Mouse (Mus musculus) kidney, postnatal 0 days (tissue): ENCODE measurements around the gene Fggy. TPM values are rescaled to one million over a fixed set of nuclear protein-coding genes. Genes with fewer than 3 reads are reported as not detected.
A peak's percentile ranks its signal among the peaks of the same experiment; 100 is the strongest.

Source experiments
- ATAC-seq: fragments of 200-750 bp; cut with Nextera tagmentation; replicated peaks from 2 replicates; pipeline ENCODE4 v1.8.0; 2017; ENCODE audit warnings: low read depth, moderate number of reproducible peaks, moderate TSS enrichment, moderate library complexity; ENCODE audit not compliant: low FRiP score
- DNase-seq: peaks from one replicate; pipeline ENCODE4 v3.0.0-alpha.2; 2016; ENCODE audit warnings: low spot score
- H3K27ac ChIP-seq: fragments of 300-500 bp; sonication (generic); 2 replicates; pipeline ENCODE4 v1.5.1; 2014; ENCODE audit warnings: mild to moderate bottlenecking
- H3K27me3 ChIP-seq: fragments of 300-500 bp; sonication (generic); 2 replicates; pipeline ENCODE4 v1.6.1; 2014; ENCODE audit warnings: low read length, mixed read lengths; ENCODE audit not compliant: insufficient read depth
- H3K36me3 ChIP-seq: fragments of 300-500 bp; sonication (generic); 2 replicates; pipeline ENCODE4 v1.6.1; 2014; ENCODE audit warnings: low read length, mixed read lengths; ENCODE audit not compliant: insufficient read depth
- H3K4me1 ChIP-seq: fragments of 300-500 bp; sonication (generic); replicated peaks from 2 replicates; pipeline ENCODE4 v1.6.1; 2014; ENCODE audit warnings: antibody characterized with exemption, low read length, mixed read lengths; ENCODE audit not compliant: insufficient read depth
- H3K4me2 ChIP-seq: fragments of 300-500 bp; sonication (generic); 2 replicates; pipeline ENCODE4 v1.6.1; 2014; ENCODE audit warnings: mild to moderate bottlenecking, low read length, moderate library complexity, mixed read lengths
- H3K4me3 ChIP-seq: fragments of 300-500 bp; sonication (generic); replicated peaks from 2 replicates; pipeline ENCODE4 v1.5.1; 2014; ENCODE audit warnings: low read depth, low read length
- H3K9ac ChIP-seq: fragments of 300-500 bp; sonication (generic); 2 replicates; pipeline ENCODE4 v1.6.1; 2014; ENCODE audit warnings: low read depth, low read length
- H3K9me3 ChIP-seq: fragments of 300-500 bp; sonication (generic); replicated peaks from 2 replicates; pipeline ENCODE4 v1.6.1; 2016; ENCODE audit warnings: low read length, inconsistent platforms, mixed read lengths
- CTCF ChIP-seq: IDR thresholded peaks from 2 replicates; pipeline ENCODE4 v1.5.1; 2016; ENCODE audit warnings: antibody characterized with exemption, low read depth, mild to moderate bottlenecking, moderate library complexity
- WGBS: fragments of 180-500 bp; shearing (Covaris S2); extraction: QIAGEN DNeasy Blood & Tissue Kit; methylation state at CpG from one replicate; pipeline ENCODE4 v1.1.7; 2014; 5-methylcytosine and 5-hydroxymethylcytosine counted together
- polyA plus RNA-seq: library from polyadenylated mRNA; unstranded; fragments of >200 nt; fragmentation: Nextera tagmentation; extraction: Ambion mirVana; gene quantifications from 2 replicates; pipeline ENCODE4 v1.2.1, GENCODE M21; 2015

Fggy gene
- polyA plus RNA-seq, 1 experiment from 2014 or later: 35.3 TPM

DNA sequence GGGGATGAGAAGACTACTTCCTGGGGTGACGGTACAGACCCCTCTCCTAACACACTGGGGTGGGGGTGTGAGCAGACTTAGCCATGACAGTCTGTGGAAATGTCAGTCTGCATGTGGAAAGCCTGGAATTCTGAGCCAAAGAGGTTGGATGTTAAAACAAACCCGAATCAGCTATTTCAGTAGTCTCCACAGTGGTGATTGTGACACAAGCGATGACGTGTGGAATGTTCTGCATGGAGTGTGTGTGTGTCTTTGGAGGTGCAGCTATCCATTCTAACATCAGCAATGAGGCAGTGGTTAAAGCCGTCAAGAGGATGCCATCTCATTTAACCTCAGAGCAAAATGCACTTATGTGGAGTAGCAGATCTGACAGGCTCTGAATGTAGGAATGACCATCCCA is 192.9 kb downstream of the Fggy start:
- DNase-seq (no peak), ATAC-seq (no peak)
- no peak overlapping the region for H3K27ac ChIP-seq
- H3K27me3 ChIP-seq: no peaks in the 10 kb centered on the region
- H3K4me1 ChIP-seq: no peaks in the 10 kb centered on the region
- no peak for TF ChIP-seq CTCF
- no peak overlapping the region for H3K4me2 ChIP-seq
- WGBS: 93% methylated on average over 5 of the region's 5 CpGs
- H3K4me3 ChIP-seq: no peak overlapping the region
- no peaks in the 10 kb centered on the region for H3K9me3 ChIP-seq
- no peaks in the 10 kb centered on the region for H3K36me3 ChIP-seq
- H3K9ac ChIP-seq: no peak overlapping the region

DNA sequence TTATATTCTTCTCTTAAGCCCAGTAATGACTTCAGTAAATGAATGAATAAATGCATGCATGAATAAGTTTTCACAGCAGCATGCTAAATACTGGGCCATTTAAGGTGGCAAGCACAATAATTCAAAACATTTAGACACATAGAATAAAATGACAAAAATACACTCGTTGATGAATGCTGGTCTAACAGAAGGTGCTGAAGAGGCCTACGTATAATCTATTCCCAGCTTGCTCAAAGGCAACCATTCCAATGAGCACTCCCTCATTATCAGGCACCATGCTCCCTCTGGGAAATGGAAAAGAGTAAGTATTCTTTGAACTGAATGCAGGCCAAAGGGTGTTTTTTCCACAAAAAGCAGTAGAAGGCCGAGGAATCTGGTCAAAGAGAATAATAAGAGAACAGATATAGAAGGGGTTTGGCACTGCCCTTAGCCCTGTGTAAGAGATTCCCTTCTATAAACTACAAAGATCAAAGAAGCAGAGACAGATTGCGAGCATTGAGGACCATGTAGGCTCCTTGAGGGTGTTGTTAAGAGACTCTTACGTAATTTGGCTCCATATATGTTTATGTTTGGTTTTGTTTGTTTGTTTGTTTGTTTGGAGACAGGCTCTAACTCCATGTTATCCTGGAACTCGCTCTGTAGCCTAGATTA is 195.4 kb downstream of the Fggy start:
- DNase-seq (no peak), ATAC-seq (no peak)
- Histone ChIP-seq H3K36me3 (no peaks in the 10 kb centered on the region), H3K27ac (no peak overlapping the region), H3K27me3 (no peaks in the 10 kb centered on the region), H3K4me2 (no peak overlapping the region), H3K4me1 (no peaks in the 10 kb centered on the region), H3K9ac (no peak overlapping the region), H3K4me3 (no peak overlapping the region), H3K9me3 (no peaks in the 10 kb centered on the region)
- no peak for TF ChIP-seq CTCF
- 82% methylated on average over 6 of the region's 6 CpGs for WGBS

DNA sequence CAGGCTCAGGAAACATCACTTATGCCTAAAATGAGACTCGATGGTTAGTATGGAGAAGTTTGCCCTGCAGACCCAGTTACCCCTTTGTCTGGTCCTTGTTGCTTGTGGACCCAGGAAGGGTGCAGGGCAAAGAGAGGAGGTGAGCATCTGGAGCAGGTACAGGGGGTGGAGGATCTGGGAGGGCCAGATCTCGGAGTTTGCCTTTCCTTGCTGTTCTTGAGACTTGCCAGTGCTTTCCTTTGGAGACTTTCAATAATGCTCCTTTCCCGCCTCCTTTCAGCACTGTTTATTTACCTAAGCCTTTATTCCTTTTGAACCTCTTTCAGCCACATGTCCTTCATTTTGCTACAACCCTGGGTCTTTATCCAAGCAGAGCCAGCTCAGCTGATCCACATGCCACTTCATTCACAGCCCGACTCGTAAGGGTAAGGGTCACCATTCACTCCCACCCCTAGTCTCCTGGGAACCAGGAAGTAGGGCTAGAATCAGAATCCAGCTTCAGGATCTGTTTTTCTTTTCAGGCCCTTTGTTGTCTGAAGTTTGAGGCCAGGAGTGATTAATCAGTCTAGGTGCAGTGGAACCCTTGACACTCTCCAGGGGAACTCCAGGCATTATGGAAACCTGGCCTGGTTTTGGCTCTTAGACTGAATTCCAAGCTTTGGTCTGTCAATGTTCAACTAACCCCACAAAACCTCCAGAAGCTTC is 201.9 kb downstream of the Fggy start:
- DNase-seq (peak; percentile 71), ATAC-seq (peak; percentile 90)
- H3K4me1 ChIP-seq: peaks cover 7% of the 10 kb centered on the region
- no peak for TF ChIP-seq CTCF
- 44% methylated on average over 5 of the region's 5 CpGs for WGBS
- H3K9ac ChIP-seq: no peak overlapping the region
- no peak overlapping the region for H3K4me3 ChIP-seq
- no peak overlapping the region for H3K4me2 ChIP-seq
- H3K27ac ChIP-seq: peak overlapping the region; percentile 83
- no peaks in the 10 kb centered on the region for H3K36me3 ChIP-seq
- no peaks in the 10 kb centered on the region for H3K27me3 ChIP-seq
- H3K9me3 ChIP-seq: no peaks in the 10 kb centered on the region

DNA sequence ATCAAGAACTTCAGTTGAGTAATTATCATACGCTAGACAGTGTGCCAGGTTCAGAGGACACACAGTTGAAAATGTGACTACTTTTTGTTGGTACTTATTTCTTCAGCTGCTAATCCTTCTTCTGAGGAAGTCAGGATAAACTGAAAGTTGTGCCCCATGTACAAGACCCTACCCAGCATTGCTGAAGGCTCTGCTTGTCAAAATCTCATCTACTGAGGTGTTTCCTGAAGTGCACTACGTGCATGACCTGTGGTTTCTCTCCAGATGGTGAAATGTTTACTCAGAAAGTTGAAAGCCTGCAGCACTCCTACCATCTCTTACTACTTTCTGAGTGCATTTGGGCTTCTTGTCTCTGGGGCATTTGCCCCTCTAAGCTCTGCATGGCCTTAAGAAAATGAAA is 208.1 kb downstream of the Fggy start:
- DNase-seq: no peak
- no peak overlapping the region for H3K9ac ChIP-seq
- H3K4me3 ChIP-seq: no peak overlapping the region
- ATAC-seq: no peak
- no peaks in the 10 kb centered on the region for H3K9me3 ChIP-seq
- H3K4me2 ChIP-seq: no peak overlapping the region
- no peak overlapping the region for H3K27ac ChIP-seq
- H3K4me1 ChIP-seq: no peaks in the 10 kb centered on the region
- WGBS: 65% methylated on average over 2 of the region's 2 CpGs
- no peaks in the 10 kb centered on the region for H3K27me3 ChIP-seq
- no peak for TF ChIP-seq CTCF
- H3K36me3 ChIP-seq: no peaks in the 10 kb centered on the region

DNA sequence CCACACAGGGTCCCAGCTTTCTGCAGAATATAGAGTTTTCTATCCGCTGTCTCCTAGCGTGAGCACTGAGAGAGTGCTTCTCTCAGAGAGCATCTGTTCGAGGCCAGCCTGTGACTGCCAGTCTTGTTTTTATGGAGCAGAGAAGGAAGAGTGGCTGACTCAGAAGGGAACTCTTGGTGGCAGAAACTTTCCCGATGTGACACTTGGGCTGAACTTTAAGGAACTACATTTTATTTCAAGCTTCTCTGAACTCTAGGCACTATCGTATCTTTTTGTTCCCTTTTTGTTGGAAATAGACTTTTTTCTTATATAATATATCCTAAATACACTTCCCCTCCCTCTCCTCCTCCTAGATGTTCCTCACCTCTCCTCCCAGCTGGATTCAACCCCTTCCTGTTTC is 213.2 kb downstream of the Fggy start:
- Histone ChIP-seq H3K4me3 (no peak overlapping the region), H3K27ac (no peak overlapping the region), H3K4me1 (no peaks in the 10 kb centered on the region), H3K9me3 (no peaks in the 10 kb centered on the region), H3K9ac (no peak overlapping the region), H3K36me3 (no peaks in the 10 kb centered on the region), H3K27me3 (no peaks in the 10 kb centered on the region), H3K4me2 (no peak overlapping the region)
- no peak for TF ChIP-seq CTCF
- DNase-seq: no peak
- no peak for ATAC-seq
- 82% methylated on average over 5 of the region's 5 CpGs for WGBS

DNA sequence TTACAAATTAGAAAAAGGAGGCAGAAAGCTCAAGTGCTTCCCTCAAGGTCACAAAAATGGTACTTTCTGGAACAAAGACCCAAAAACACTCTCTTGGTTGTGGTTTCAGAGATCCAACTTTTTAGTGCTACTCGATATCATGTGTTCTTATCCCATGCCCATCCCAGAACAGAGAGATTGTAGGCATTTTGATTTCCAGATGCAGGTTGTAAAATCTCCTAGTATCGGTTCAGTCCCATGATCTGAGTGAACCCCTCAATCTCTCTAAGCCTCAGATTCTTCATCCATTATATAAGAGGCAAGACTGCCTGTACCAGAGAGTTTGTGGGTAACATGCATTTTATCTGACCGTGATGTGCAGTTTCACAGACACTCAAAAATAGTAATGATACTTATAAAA is 214.2 kb downstream of the Fggy start:
- Histone ChIP-seq H3K27me3 (no peaks in the 10 kb centered on the region), H3K36me3 (no peaks in the 10 kb centered on the region), H3K4me1 (no peaks in the 10 kb centered on the region), H3K4me3 (no peak overlapping the region), H3K9me3 (no peaks in the 10 kb centered on the region), H3K4me2 (no peak overlapping the region), H3K9ac (no peak overlapping the region), H3K27ac (peak overlapping the region; percentile 74; the same call in 1 of the 2 replicates)
- ATAC-seq: no peak
- DNase-seq: no peak
- TF ChIP-seq CTCF: no peak
- WGBS: 77% methylated on average over 3 of the region's 3 CpGs
